Mouse (Mus musculus) naive thymus-derived CD4-positive, alpha-beta T cell, adult 2 months (primary cell): ENCODE results near the gene Lmtk3.

Experiments
- DNase-seq: peaks from one replicate; pipeline ENCODE4 v3.0.0-alpha.2; 2011; ENCODE audit warnings: low read depth

The Lmtk3 gene

GRCm38 (mm10) chr7:45783511-45784091 lies at the start of gene Lmtk3:
Gene Lmtk3, plus strand, starts transcription at chr7:45783738.
- DNase-seq: peak; percentile 62

- peak; percentile 96 for DNase-seq
These were observed 44.3 kb upstream of the Lmtk3 start for GRCm38 (mm10) chr7:45739162-45739763.

GRCm38 (mm10) chr7:45739820-45740219 lies 43.7 kb upstream of the Lmtk3 start:
- DNase-seq: peak; percentile 61

GRCm38 (mm10) chr7:45741308-45741707 lies 42.2 kb upstream of the Lmtk3 start:
- DNase-seq: no peak

GRCm38 (mm10) chr7:45741777-45742176 lies 41.8 kb upstream of the Lmtk3 start:
- DNase-seq: peak; percentile 87

GRCm38 (mm10) chr7:45742338-45742737 lies 41.2 kb upstream of the Lmtk3 start:
- DNase-seq: peak; percentile 84

GRCm38 (mm10) chr7:45744387-45744786 lies 39.2 kb upstream of the Lmtk3 start:
- peak; percentile 73 for DNase-seq

GRCm38 (mm10) chr7:45746518-45746917 lies 37.0 kb upstream of the Lmtk3 start:
- peak; percentile 54 for DNase-seq

- no peak for DNase-seq
These were observed 36.1 kb upstream of the Lmtk3 start for GRCm38 (mm10) chr7:45747450-45747849.

- no peak for DNase-seq
These were observed 35.4 kb upstream of the Lmtk3 start for GRCm38 (mm10) chr7:45748110-45748509.

- DNase-seq: no peak
These were observed 34.1 kb upstream of the Lmtk3 start for GRCm38 (mm10) chr7:45749401-45749800.

GRCm38 (mm10) chr7:45750162-45750561 lies 33.4 kb upstream of the Lmtk3 start:
- DNase-seq: no peak

- DNase-seq: no peak
These were observed 27.8 kb upstream of the Lmtk3 start for GRCm38 (mm10) chr7:45755703-45756102.

GRCm38 (mm10) chr7:45759400-45759799 lies 24.1 kb upstream of the Lmtk3 start:
- no peak for DNase-seq

GRCm38 (mm10) chr7:45760151-45760550 lies 23.4 kb upstream of the Lmtk3 start:
- DNase-seq: no peak

GRCm38 (mm10) chr7:45765995-45766394 lies 17.5 kb upstream of the Lmtk3 start:
- no peak for DNase-seq

GRCm38 (mm10) chr7:45766764-45767163 lies 16.8 kb upstream of the Lmtk3 start:
- no peak for DNase-seq

GRCm38 (mm10) chr7:45767500-45767899 lies 16.0 kb upstream of the Lmtk3 start:
- no peak for DNase-seq

GRCm38 (mm10) chr7:45770427-45771082 lies 13.0 kb upstream of the Lmtk3 start:
- no peak for DNase-seq

GRCm38 (mm10) chr7:45771101-45771500 lies 12.4 kb upstream of the Lmtk3 start:
- no peak for DNase-seq

- DNase-seq: no peak
These were observed 8.3 kb upstream of the Lmtk3 start for GRCm38 (mm10) chr7:45775237-45775636.

GRCm38 (mm10) chr7:45779081-45779641 lies 4.4 kb upstream of the Lmtk3 start:
- peak; percentile 92 for DNase-seq

- no peak for DNase-seq
These were observed 1.3 kb upstream of the Lmtk3 start for GRCm38 (mm10) chr7:45782271-45782670.
